Mouse (Mus musculus): ENCODE data around the gene Lamc1.

GRCm38 (mm10) chr1:153321404-153321803 is 11.2 kb downstream of the Lamc1 start:
- TF ChIP-seq CTCF (IDR thresholded peaks at IDR 0.05; ENCODE audit: borderline replicate concordance, insufficient read depth, low read depth, low read length) (no peak), POLR2A (IDR thresholded peaks at IDR 0.05; ENCODE audit: borderline replicate concordance, insufficient read depth, low read length) (no peak)
